Mouse (Mus musculus): ENCODE measurements around the gene Oat.

Gene Oat

GRCm38 (mm10) chr7:132576116-132576650 is at the start of gene Oat:
Gene Oat (minus strand): TSS chr7:132576398.
- DNase-seq = peak; percentile 95

- DNase-seq = no peak
These were observed 48.0 kb upstream of the Oat start for GRCm38 (mm10) chr7:132624161-132624560.

DNA sequence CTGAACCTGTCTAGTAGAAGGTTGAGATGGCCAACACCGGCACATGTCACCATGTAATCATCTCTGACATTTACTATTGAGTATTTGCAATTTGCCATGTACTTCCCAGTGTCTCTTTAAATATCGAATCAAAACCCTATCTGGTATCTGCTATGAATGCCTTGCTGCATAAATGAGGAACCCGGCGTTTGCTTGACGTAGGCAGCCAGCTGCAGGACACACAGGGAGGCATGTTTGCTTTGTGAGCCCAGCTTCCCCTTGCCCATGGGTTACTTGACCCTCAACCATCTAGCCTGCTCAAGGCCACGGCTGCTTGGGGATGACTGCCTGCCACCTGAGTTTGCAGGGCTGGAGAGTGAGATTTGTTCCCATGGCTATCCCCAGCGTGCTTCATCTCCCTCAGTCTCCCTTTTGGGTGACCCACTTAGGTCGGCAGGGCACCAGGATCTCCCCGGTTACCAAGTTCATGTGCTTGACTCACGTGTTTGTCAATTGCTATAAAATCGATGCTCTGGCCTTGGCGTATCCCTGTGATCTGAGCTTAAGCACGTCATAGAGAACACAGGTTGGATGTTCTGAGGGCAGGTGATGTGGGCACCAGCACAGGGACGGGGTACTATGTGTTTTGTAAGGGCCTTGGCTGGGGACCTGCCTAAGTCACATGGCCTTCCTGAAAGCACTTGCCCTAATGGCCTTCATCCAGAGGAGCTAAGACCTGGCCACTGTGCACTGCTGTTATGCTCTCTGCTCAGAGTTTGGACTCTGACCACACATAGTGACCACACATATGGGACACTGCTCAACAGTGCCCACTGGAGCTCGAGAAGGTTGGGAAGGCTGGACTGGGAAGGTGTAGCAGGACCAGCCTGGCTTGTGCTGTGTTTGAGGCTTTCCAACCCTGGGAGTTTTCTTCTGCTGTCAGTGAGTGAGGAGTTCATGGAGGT is 44.0 kb upstream of the Oat start:
- DNase-seq = no peak

- no peak for DNase-seq
These were observed 43.4 kb upstream of the Oat start for GRCm38 (mm10) chr7:132619549-132619948.

GRCm38 (mm10) chr7:132617021-132617564 is 40.9 kb upstream of the Oat start:
- DNase-seq = no peak

DNA sequence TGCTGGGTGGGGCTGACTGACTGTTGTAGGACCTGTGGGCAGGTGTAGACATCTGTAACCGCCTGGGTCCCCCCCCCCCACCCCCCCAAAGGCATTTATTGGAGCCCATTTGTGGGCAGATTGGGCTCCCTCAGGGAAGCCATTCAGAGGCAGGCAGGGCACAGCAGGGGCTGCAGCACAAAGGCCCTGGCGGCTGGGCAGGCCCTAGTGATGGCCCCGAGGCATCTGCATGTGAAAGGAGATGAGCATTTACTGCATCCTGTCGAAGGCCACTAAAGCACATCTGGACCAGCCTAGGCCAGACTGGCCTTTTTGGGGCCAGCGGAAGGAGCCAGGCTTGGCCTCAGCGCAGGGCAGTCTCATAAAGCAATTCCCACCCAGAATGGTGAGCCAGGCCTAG is 40.2 kb upstream of the Oat start:
- no peak for DNase-seq

DNA sequence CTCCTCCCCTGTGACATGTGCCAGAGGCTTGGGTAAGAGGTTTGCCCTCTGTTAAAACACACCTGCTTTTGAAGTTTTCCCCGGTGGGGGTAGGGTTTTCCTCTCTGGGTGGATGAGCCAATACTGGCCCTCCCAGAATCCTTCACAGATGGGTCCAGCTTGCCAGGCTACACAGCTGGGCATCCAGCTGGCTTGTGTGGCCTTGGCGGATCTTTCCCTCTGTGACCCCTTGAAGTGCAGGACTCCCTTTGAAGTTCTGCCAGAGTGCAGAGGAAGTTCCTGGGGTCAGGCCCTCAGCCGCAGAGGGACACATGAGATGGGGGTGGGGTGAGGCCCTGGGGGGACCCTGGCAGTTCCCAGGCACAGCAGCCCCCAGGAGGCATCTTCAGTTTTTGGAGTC is 39.1 kb upstream of the Oat start:
- DNase-seq = no peak

- DNase-seq = no peak
These were observed 35.3 kb upstream of the Oat start for GRCm38 (mm10) chr7:132611530-132611929.

DNA sequence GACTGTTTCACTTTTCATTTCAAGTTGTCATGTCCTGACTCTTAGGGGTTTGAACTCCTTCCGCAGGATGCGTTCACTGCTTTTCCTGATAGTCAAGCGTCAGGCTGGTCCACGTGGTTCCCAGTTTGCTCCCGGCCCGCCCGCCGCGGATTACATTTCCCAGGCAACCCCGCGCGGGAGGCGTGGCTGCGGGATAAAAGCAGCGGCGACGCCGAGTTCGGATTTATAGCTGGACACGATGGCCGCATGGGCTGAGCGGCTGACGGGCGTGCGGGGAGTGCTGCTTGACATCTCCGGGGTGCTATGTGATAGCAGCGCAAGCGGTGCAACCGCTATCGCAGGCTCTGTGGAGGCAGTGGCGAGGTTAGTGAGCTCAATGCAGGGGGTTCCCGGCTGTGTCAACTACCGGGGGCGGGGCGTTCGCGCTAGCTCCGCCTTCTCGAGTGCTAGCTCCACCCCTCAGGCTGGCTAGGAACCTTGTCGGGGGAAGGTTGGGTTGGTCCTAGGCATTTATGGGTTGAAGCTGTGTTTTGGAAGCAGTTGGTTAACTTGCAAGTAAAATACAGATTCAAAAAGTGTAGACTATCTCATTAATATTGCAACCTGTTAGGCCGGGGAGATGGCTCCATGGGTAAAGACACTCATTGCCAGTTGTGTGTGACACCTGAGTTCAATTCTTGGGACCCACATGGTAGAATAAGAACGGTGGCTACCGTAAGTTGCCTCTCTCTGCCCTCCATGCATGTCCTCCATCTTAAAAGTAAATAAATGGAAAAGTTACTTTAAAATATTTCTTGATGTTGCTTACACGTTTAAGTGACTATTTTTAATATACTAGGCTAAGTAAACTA is 34.5 kb upstream of the Oat start, which contains the start of gene Lhpp:
Gene Lhpp, plus strand, starts transcription at position 171 of the 851 bp plus-strand sequence.
- DNase-seq = peak; percentile 85

- DNase-seq = no peak
These were observed 32.3 kb upstream of the Oat start for GRCm38 (mm10) chr7:132608316-132609020.

- no peak for DNase-seq
These were observed 29.5 kb upstream of the Oat start for GRCm38 (mm10) chr7:132605689-132606088.

DNA sequence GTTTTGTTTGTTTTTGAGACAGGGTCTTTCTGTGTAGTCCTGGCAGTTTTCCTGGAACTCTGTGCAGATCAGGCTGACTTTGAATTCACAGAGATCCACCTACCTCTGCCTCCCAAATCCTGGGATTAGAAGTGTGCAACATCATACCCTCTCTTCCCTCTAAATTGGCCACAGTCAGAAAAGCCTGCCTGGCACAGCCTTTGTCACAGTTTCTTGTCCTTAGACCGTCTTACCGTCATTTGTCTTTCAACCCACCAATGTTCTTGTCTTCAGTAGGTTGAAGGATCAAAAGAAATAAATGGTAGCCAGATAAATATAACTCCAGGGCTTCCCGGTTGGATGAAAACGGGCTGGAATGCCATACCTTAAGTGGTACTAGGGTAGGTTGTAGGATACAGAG is 28.5 kb upstream of the Oat start:
- no peak for DNase-seq

DNA sequence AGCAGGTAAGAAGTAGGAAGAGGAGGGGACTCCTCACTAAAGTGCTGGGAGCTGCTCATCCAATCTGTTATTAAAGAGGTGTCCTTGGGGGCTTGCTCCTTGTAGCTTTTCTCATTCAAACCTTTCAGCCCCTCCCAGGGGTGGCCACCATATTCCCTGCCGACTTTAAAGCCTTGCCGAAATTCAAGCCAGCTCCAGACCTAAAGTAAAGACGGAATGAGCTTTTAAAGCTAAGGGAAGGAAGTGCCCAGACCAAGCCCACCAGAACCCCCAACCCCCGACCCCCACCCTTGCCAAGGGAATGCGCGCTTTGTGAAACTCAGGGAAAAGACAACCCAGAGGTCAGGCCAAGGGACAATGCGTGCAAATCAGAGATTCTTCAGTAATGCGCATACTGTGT is 24.7 kb upstream of the Oat start:
- DNase-seq = no peak

DNA sequence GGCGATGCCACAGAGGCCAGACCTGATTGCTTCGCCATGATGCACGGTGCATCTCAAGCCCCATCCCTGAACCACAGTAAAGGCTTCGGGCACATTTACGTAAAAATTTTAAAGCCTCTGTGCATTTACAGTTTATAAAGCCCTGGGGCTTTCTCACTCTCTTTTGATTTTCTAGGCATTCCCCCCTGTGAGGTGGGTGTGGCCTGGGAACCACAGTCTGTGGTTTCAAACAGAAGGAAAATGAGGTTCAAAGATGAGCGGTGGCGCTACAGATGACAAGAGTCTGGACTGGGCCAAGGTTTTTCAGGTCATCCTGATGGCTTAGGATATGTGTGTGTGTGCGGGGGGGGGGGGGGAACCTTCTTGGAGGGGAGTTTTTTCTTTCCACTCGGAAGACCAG is 23.8 kb upstream of the Oat start:
- peak; percentile 40 for DNase-seq

GRCm38 (mm10) chr7:132599071-132599975 is 23.1 kb upstream of the Oat start, which contains the start of gene Nkx1-2:
Gene Nkx1-2 (minus strand): TSS chr7:132599637.
- no peak for DNase-seq

- peak; percentile 28 for DNase-seq
These were observed 21.2 kb upstream of the Oat start for GRCm38 (mm10) chr7:132597251-132598041.

- no peak for DNase-seq
These were observed 20.5 kb upstream of the Oat start for GRCm38 (mm10) chr7:132596557-132597250.

- no peak for DNase-seq
These were observed 19.6 kb upstream of the Oat start for GRCm38 (mm10) chr7:132595787-132596186.

- DNase-seq = no peak
These were observed 18.1 kb upstream of the Oat start for GRCm38 (mm10) chr7:132594325-132594724.

GRCm38 (mm10) chr7:132593762-132594161 is 17.6 kb upstream of the Oat start:
- DNase-seq = no peak
